Mouse (Mus musculus) heart, postnatal 10 days (tissue): ENCODE data around the gene Utf1. TPM values are rescaled to one million over a fixed set of nuclear protein-coding genes. Genes with fewer than 3 reads are reported as not detected.

Experiments
- DNase-seq, 2 experiments: peaks; one replicate each; pipeline ENCODE4 v3.0.0; 2021
- intact Hi-C: fragments of 180-260 bp; cut with DNase I; formaldehyde crosslinking; loops from one replicate; pipeline ENCODE4 v1.15.1; 2025
- total RNA-seq, 2 experiments: library from RNA; stranded (reverse); gene quantifications; 2 replicates each; pipeline ENCODE4 v1.2.3; 2021

Gene Utf1
- total RNA-seq, 2 experiments from 2014 or later: not detected

GRCm38 (mm10) chr7:139969348-139970130, 25.9 kb downstream of the Utf1 start:
- DNase-seq: peak; percentile 82 to 88
- intact Hi-C loops: loop anchor here (1.0 to 5.0 kb wide), 3 partner anchors 25 to 173 kb away; no protein-coding TSS in a partner anchor

GRCm38 (mm10) chr7:139970216-139970919, 26.8 kb downstream of the Utf1 start:
- intact Hi-C loops: no loop called here
- DNase-seq: no peak

GRCm38 (mm10) chr7:139970979-139971378, 27.4 kb downstream of the Utf1 start:
- DNase-seq: no peak
- intact Hi-C loops: no loop called here

- intact Hi-C loops: no loop called here
- no peak for DNase-seq
These were observed 27.8 kb downstream of the Utf1 start for GRCm38 (mm10) chr7:139971436-139971835.

- intact Hi-C loops: no loop called here
- DNase-seq: no peak
These were observed 29.3 kb downstream of the Utf1 start for GRCm38 (mm10) chr7:139972923-139973331.

GRCm38 (mm10) chr7:139974307-139974706, 30.7 kb downstream of the Utf1 start:
- no peak for DNase-seq
- intact Hi-C loops: no loop called here

GRCm38 (mm10) chr7:139975471-139975870, 31.9 kb downstream of the Utf1 start:
- intact Hi-C loops: no loop called here
- DNase-seq: no peak

- peak; percentile 78 to 83 for DNase-seq
- intact Hi-C loops: no loop called here
These were observed 34.8 kb downstream of the Utf1 start, which contains the start of gene 6430531B16Rik for GRCm38 (mm10) chr7:139978278-139978892. TSS of gene 6430531B16Rik (minus strand) at chr7:139978755.

GRCm38 (mm10) chr7:139979011-139979719, 35.6 kb downstream of the Utf1 start:
- DNase-seq: no peak
- intact Hi-C loops: no loop called here

GRCm38 (mm10) chr7:139980778-139981177, 37.2 kb downstream of the Utf1 start:
- no peak for DNase-seq
- intact Hi-C loops: no loop called here

- no peak for DNase-seq
- intact Hi-C loops: no loop called here
These were observed 38.5 kb downstream of the Utf1 start for GRCm38 (mm10) chr7:139982058-139982457.

GRCm38 (mm10) chr7:139984505-139984904, 40.9 kb downstream of the Utf1 start:
- no peak for DNase-seq
- intact Hi-C loops: no loop called here

- intact Hi-C loops: no loop called here
- no peak for DNase-seq
These were observed 44.7 kb downstream of the Utf1 start for GRCm38 (mm10) chr7:139988272-139988671.

- DNase-seq: no peak
- intact Hi-C loops: no loop called here
These were observed 47.3 kb downstream of the Utf1 start for GRCm38 (mm10) chr7:139990864-139991394.

GRCm38 (mm10) chr7:139992406-139992805, 48.8 kb downstream of the Utf1 start, which contains the start of gene Adam8:
TSS of gene Adam8 (minus strand) at chr7:139992562.
- intact Hi-C loops: no loop called here

GRCm38 (mm10) chr7:139993532-139993931, 49.9 kb downstream of the Utf1 start:
- DNase-seq: no peak
- intact Hi-C loops: no loop called here

More at GRCm38 (mm10) chr7:139992406-139992805, 48.8 kb downstream of the Utf1 start, which contains the start of gene Adam8:
- no peak for DNase-seq

- no peak for DNase-seq
- intact Hi-C loops: loop anchor here (1.0 to 2.0 kb wide), 2 partner anchors 25 to 89 kb away; no protein-coding TSS in a partner anchor
These were observed 50.6 kb downstream of the Utf1 start for GRCm38 (mm10) chr7:139994202-139994601.

GRCm38 (mm10) chr7:139994676-139995075, 51.1 kb downstream of the Utf1 start:
- intact Hi-C loops: loop anchor here (1.0 to 2.0 kb wide), 2 partner anchors 25 to 90 kb away; no protein-coding TSS in a partner anchor
- DNase-seq: peak; percentile 57 to 76
